Mouse (Mus musculus) ES-E14 (cell line): Measurements from ENCODE around the gene Cfap299.

Experiments used
- HCFC1 ChIP-seq: IDR thresholded peaks from 2 replicates; pipeline ENCODE4 v1.6.1; 2012; ENCODE audit warnings: low read length, inconsistent platforms, borderline replicate concordance; ENCODE audit not compliant: insufficient read depth
- ZNF384 ChIP-seq: IDR thresholded peaks from 2 replicates; pipeline ENCODE4 v1.6.1; 2012; ENCODE audit warnings: low read depth, low read length, inconsistent platforms

- TF ChIP-seq ZNF384 (no peak), HCFC1 (no peak)
Measured at GRCm38 (mm10) chr5:98348605-98349004, 19.5 kb downstream of the Cfap299 start.
